Mouse (Mus musculus) limb, embryonic 13.5 days (tissue): ENCODE measurements at regions not wholly inside any gene's neighbourhood (a gene's known extent, or its start where the extent isn't known, plus 50 kb on each side); places are given as distances from the start of the nearest gene placed in this dataset.
A peak's percentile ranks its signal among the peaks of the same experiment; 100 is the strongest.

ENCODE experiments used
- ATAC-seq: fragments of 200-750 bp; cut with Nextera tagmentation; 2 replicates; pipeline ENCODE4 v1.8.0; 2017; ENCODE audit warnings: low read depth, moderate number of reproducible peaks, moderate TSS enrichment; ENCODE audit not compliant: low FRiP score
- H3K27ac ChIP-seq: fragments of 300-500 bp; sonication (generic); 2 replicates; pipeline ENCODE4 v1.5.1; 2015; ENCODE audit warnings: inconsistent platforms, mild to moderate bottlenecking, moderate library complexity
- H3K27me3 ChIP-seq: fragments of 300-500 bp; sonication (generic); 2 replicates; pipeline ENCODE4 v1.6.1; 2015; ENCODE audit warnings: mild to moderate bottlenecking, inconsistent platforms
- H3K36me3 ChIP-seq: fragments of 300-500 bp; sonication (generic); 2 replicates; pipeline ENCODE4 v1.6.1; 2015; ENCODE audit warnings: inconsistent platforms, mild to moderate bottlenecking, moderate library complexity
- H3K4me1 ChIP-seq: fragments of 300-500 bp; sonication (generic); 2 replicates; pipeline ENCODE4 v1.6.1; 2015; ENCODE audit warnings: inconsistent platforms
- H3K4me2 ChIP-seq: fragments of 300-500 bp; sonication (generic); replicated peaks from 2 replicates; pipeline ENCODE4 v1.6.1; 2015; ENCODE audit warnings: inconsistent platforms, mild to moderate bottlenecking, moderate library complexity
- H3K4me3 ChIP-seq: fragments of 300-500 bp; sonication (generic); 2 replicates; pipeline ENCODE4 v1.5.1; 2015; ENCODE audit warnings: moderate library complexity, mild to moderate bottlenecking, inconsistent platforms
- H3K9ac ChIP-seq: fragments of 300-500 bp; sonication (generic); 2 replicates; pipeline ENCODE4 v1.6.1; 2015; ENCODE audit warnings: mild to moderate bottlenecking, inconsistent platforms
- H3K9me3 ChIP-seq: fragments of 300-500 bp; sonication (generic); 2 replicates; pipeline ENCODE4 v1.6.1; 2016; ENCODE audit warnings: inconsistent platforms
- WGBS: fragments of 180-500 bp; shearing (Covaris S2); methylation state at CpG from one replicate; pipeline ENCODE4 v1.1.7; 2015; 5-methylcytosine and 5-hydroxymethylcytosine counted together

DNA sequence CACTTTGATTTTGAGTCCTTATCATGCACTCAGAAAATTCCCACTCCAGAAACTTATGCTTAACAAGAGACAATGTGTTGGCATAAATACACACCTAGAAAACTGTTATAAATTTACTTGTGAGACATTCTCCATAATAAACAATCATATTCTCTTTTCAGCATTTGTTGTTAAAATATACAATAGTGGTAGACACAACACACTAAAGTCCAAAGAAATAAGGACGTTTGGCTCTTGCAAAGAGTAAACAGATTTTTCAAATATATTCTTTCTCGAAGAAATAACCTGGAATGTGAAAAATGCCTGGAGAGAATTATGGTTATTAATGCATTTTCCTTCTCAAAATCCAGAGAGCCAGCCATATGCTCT lies 91.8 kb upstream of the Ddit4l start:
- Histone ChIP-seq H3K27ac (no peak overlapping the region), H3K9ac (no peak overlapping the region), H3K36me3 (no peaks in the 10 kb centered on the region), H3K4me3 (no peak overlapping the region), H3K27me3 (no peaks in the 10 kb centered on the region), H3K4me1 (peaks cover 16% of the 10 kb centered on the region), H3K9me3 (no peaks in the 10 kb centered on the region), H3K4me2 (no peak overlapping the region)
- WGBS, result 50% methylated on average over 2 of the region's 2 CpGs
- ATAC-seq, result no peak

DNA sequence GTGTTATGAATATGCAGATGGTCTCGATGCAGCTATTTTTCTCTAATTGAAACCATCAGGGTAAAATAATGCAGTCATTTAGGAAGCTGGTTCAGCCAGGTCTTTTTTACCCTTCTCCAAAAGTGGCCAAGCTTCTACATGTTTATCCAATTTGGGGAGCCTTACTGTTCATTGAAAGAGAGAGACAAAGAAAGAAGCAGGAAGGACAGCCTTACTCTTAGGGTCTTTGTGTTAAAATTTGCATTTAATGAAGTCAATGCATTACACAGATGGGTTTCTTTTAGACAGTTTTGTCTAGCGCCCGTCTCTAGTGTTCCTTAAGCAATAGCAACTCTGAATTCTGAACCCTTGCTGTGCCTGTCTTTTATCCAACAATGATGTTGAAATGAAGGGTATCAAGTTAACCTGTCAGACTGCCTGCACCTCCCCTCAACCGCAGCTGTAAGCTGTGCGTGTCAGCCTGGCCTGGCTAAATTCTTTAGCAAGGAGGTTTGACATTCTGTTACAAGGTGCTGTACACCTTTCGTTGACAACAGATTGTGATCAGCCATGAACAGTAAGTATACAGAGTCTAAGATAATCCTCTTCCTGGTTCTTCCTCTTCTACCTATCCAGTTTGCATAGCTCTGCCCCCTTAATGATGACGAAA lies 91.3 kb upstream of the Ddit4l start:
- H3K4me3 ChIP-seq, result no peak overlapping the region
- H3K36me3 ChIP-seq, result no peaks in the 10 kb centered on the region
- H3K27ac ChIP-seq, result no peak overlapping the region; the same call in 1 of the 2 replicates
- peaks cover 16% of the 10 kb centered on the region for H3K4me1 ChIP-seq
- H3K9me3 ChIP-seq, result no peaks in the 10 kb centered on the region
- 48% methylated on average over 7 of the region's 7 CpGs for WGBS
- no peak overlapping the region for H3K4me2 ChIP-seq
- peak; percentile 19; the same call in 1 of the 2 replicates for ATAC-seq
- no peak overlapping the region for H3K9ac ChIP-seq
- no peaks in the 10 kb centered on the region for H3K27me3 ChIP-seq

DNA sequence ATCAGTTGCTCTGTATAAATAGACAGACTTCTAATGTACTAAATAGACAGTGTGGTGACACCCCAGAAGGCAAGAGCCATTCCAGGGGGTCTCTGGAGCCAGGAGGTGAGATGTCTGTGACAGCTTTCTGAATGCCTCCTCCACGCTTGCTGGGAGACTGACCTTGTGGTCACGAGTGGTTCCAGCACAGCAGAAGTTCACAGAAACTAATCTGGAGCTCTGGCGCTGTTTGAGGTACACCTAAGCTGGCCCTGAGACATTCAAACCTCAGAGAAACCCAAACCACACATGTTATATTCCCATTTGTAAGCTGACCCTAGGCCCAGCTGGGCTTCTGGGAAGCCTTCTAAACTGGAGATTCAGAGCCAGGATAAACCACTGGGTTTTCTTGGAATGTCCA lies 79.7 kb upstream of the Ddit4l start:
- 55% methylated on average over 3 of the region's 3 CpGs for WGBS
- no peak for ATAC-seq
- Histone ChIP-seq H3K4me1 (no peaks in the 10 kb centered on the region), H3K4me3 (no peak overlapping the region), H3K36me3 (no peaks in the 10 kb centered on the region), H3K4me2 (no peak overlapping the region), H3K27me3 (0 out of 2 replicates have a peak, but pooled peaks cover 3% of the 10 kb centered on the region), H3K9ac (no peak overlapping the region), H3K27ac (no peak overlapping the region), H3K9me3 (no peaks in the 10 kb centered on the region)

DNA sequence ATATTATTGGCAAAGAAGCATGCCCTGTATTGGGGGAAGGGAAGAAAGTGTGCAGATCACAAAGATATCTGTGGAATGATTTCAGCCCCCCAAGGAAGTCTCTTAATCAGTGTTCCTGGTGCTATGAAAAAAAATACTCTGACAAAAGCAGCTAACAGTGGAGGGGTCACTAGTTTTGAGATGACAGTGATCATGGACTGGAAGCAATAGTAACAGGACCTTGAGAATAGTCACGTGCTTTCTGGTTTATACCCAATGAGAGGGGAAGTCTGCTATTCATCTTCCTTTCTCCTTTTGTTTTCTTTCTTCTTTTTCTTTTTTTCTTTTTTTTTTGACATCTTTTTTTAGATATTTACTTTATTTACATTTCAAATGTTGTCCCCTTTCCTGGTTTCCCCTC lies 79.1 kb upstream of the Ddit4l start:
- Histone ChIP-seq H3K27ac (no peak overlapping the region), H3K4me2 (no peak overlapping the region), H3K27me3 (0 out of 2 replicates have a peak, but pooled peaks cover 3% of the 10 kb centered on the region), H3K4me3 (no peak overlapping the region), H3K9me3 (no peaks in the 10 kb centered on the region), H3K4me1 (peaks cover under 1% of the 10 kb centered on the region), H3K9ac (no peak overlapping the region), H3K36me3 (no peaks in the 10 kb centered on the region)
- no peak for ATAC-seq
- 60% methylated on average over 1 of the region's 1 CpGs for WGBS

DNA sequence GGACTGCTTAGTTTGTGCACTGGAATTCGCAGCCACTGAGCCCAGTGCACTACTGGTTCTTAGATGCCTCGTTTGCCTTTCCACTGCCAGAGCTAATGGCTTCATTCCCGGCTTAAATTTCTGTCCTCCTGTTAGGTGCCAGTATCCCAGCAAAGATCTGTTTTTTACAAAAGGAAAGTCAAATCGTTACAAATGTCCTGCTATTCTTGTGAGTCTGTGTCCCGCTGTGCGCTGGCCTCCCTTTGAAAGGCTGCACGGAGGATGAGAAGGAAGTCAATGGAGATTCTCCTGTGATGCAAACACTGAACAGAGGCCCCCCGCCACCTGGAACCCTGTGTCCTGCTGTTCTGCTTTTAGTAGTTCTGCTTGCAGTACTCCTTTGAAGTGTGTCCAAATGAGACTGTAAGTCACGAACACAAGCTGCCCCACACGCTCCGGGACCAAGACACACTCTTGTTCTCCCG lies 74.0 kb upstream of the Ddit4l start:
- peak overlapping the region; percentile 10; the same call in 1 of the 2 replicates for H3K27ac ChIP-seq
- peak overlapping the region; percentile 58 for H3K4me2 ChIP-seq
- no peaks in the 10 kb centered on the region for H3K36me3 ChIP-seq
- H3K4me3 ChIP-seq, result peak overlapping the region; percentile 25
- WGBS, result 5% methylated on average over 12 of the region's 12 CpGs
- peaks cover 15% of the 10 kb centered on the region for H3K4me1 ChIP-seq
- ATAC-seq, result 0 out of 2 replicates have a peak, but pooled peaks have one; percentile 16
- H3K9ac ChIP-seq, result no peak overlapping the region
- H3K27me3 ChIP-seq, result no peaks in the 10 kb centered on the region
- H3K9me3 ChIP-seq, result no peaks in the 10 kb centered on the region

DNA sequence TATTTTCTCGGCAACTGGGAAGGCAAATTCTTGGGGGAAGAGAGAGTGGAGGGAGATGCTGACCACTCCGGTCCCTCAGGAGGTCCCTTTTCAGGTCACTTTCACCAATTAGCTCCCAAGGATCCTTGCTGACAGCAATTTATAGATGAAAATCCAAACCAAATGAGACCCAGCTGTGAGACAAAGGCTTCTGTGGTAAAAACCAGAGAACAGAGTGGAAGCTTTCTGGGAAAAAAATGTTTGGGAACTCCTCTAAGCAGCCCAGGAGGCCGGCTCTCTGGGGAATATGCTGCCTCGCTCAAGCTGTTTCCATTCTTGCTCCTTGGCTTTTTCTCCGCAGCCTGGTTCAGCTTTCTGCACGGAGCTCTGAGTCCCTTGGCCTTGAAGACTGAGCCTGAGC lies 73.5 kb upstream of the Ddit4l start:
- 0 out of 2 replicates have a peak, but pooled peaks have one; percentile 17 for ATAC-seq
- Histone ChIP-seq H3K36me3 (no peaks in the 10 kb centered on the region), H3K4me2 (peak overlapping the region; percentile 58), H3K9me3 (no peaks in the 10 kb centered on the region), H3K4me1 (peaks cover 17% of the 10 kb centered on the region), H3K9ac (no peak overlapping the region), H3K27me3 (no peaks in the 10 kb centered on the region), H3K27ac (peak overlapping the region; percentile 10; the same call in 1 of the 2 replicates), H3K4me3 (peak overlapping the region; percentile 25)
- 3% methylated on average over 6 of the region's 6 CpGs for WGBS

DNA sequence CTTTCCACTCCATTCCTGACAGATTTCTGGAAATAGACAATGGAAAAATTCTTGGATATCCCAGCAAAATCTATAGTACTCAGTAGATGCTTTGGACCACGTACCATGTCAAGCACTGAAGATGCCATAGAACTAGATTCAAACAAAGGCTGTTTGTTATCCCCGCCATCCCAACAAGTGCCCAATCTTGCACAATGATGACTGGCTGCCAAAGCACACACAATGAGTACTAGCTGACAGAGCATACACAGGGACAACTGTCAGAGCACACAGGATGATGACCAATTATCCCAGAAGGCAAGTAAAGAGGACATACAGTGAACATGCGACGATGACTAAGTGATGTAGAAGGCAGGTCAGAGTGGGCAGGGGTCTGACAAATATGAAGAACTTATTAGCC lies 70.7 kb upstream of the Ddit4l start:
- no peak overlapping the region for H3K4me2 ChIP-seq
- peaks cover 21% of the 10 kb centered on the region for H3K4me1 ChIP-seq
- no peak overlapping the region for H3K9ac ChIP-seq
- no peak for ATAC-seq
- no peak overlapping the region for H3K4me3 ChIP-seq
- no peak overlapping the region for H3K27ac ChIP-seq
- H3K27me3 ChIP-seq, result 0 out of 2 replicates have a peak, but pooled peaks cover 3% of the 10 kb centered on the region
- no peaks in the 10 kb centered on the region for H3K36me3 ChIP-seq
- H3K9me3 ChIP-seq, result no peaks in the 10 kb centered on the region
- 94% methylated on average over 4 of the region's 4 CpGs for WGBS

DNA sequence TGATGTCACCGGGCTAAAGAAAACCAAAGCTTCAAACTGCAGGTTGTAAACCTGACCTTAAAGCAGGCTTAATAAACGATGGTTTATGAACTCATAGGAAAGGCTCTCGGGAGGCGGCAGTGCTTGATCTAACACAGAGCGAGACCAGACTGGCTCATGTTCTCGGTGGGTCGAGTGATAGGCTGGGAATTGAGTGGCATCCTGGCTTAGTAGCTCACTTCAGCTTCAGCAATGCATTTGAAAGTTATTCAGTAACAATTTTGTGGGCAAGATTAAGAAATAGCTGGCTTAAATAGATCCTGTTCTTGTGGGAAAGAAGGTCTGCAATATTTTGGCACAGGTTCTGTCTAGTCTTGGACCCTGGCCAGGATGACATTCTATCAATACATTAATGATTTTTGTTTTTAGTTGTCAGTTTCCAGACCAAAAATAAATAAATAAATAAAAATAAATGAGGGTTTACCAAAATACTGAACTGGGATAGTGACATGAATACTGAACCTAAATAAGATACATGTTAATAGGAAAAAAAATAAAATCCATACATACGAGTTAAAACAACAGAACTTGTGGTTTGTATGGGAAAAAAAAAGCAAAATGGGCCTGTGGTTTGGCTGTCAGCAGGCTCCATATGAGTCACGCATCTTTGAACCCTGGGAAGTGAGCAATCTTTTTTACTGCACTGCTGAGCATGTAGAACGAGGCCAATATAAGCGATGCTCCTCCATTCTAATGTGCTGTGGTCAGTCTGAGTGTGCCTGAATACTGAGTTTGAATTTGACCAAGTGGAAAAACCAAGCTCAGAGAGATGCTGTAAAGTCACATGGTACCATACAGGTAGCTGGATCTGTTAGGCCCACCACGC lies 68.7 kb upstream of the Ddit4l start:
- Histone ChIP-seq H3K36me3 (no peaks in the 10 kb centered on the region), H3K27ac (no peak overlapping the region; the same call in 1 of the 2 replicates), H3K4me1 (peaks cover 16% of the 10 kb centered on the region), H3K9me3 (no peaks in the 10 kb centered on the region), H3K4me2 (no peak overlapping the region), H3K4me3 (no peak overlapping the region), H3K27me3 (peaks cover 5% of the 10 kb centered on the region; the same call in 1 of the 2 replicates), H3K9ac (no peak overlapping the region)
- peak; percentile 62 for ATAC-seq
- WGBS, result 32% methylated on average over 12 of the region's 12 CpGs

DNA sequence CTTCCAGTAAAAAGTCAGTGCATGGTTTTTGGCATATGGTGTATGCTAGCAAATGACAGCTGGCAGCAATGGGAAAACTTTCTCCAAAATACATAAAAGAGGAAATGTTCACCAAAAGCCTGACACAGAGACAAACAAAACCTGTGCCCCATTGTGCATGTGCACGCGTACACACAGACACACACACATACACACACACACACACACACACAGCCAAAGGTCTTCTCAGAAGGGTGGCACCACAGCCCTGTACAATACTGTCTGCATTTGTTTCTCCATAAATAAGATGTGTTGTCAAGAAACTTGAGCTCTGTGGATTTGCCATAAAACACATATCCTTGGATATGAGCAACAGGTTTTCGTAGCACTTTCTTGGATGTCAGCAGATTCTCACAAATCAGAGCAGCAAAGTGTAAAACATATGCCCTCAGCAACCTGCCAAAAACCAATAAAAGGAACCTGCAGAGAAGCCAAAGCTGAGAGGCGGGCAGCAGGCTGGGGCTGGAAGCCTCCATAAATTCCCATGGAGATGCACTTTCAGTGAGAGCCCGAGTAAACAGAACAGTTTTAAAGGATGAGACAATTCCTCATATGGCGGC lies 60.5 kb upstream of the Ddit4l start:
- Histone ChIP-seq H3K36me3 (no peaks in the 10 kb centered on the region), H3K9ac (no peak overlapping the region), H3K4me1 (peaks cover 32% of the 10 kb centered on the region), H3K9me3 (no peaks in the 10 kb centered on the region), H3K4me3 (no peak overlapping the region), H3K27me3 (peaks cover 8% of the 10 kb centered on the region), H3K27ac (peak overlapping the region; percentile 52; the same call in 1 of the 2 replicates), H3K4me2 (peak overlapping the region; percentile 30)
- WGBS, result 24% methylated on average over 6 of the region's 6 CpGs
- ATAC-seq, result peak; percentile 81

DNA sequence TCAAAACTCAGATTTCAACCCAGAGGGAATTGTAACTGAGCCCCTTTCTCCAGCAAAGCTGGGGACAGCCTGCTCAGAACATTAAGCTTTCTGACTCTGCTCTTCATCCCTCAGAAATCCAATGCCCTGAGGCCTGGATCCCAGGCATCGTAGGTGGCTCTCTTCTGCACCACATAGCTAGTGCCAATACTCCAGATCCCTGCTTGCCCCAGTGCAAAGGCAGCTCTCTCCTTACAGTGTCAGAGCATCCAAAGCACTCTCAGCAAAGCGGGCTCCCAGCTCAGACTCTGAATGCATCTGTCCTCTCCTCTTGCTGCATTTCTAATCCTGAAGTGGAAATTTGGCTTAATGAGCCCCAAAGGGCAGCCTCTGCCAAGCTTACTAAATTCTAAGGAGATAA lies 59.4 kb upstream of the Ddit4l start:
- H3K9ac ChIP-seq, result no peak overlapping the region
- peak overlapping the region; percentile 30; the same call in 1 of the 2 replicates for H3K4me2 ChIP-seq
- H3K9me3 ChIP-seq, result no peaks in the 10 kb centered on the region
- peaks cover 6% of the 10 kb centered on the region; the same call in 1 of the 2 replicates for H3K27me3 ChIP-seq
- 35% methylated on average over 2 of the region's 2 CpGs for WGBS
- H3K36me3 ChIP-seq, result no peaks in the 10 kb centered on the region
- no peak overlapping the region for H3K4me3 ChIP-seq
- H3K27ac ChIP-seq, result no peak overlapping the region
- H3K4me1 ChIP-seq, result peaks cover 32% of the 10 kb centered on the region
- ATAC-seq, result peak; percentile 39; the same call in 1 of the 2 replicates

DNA sequence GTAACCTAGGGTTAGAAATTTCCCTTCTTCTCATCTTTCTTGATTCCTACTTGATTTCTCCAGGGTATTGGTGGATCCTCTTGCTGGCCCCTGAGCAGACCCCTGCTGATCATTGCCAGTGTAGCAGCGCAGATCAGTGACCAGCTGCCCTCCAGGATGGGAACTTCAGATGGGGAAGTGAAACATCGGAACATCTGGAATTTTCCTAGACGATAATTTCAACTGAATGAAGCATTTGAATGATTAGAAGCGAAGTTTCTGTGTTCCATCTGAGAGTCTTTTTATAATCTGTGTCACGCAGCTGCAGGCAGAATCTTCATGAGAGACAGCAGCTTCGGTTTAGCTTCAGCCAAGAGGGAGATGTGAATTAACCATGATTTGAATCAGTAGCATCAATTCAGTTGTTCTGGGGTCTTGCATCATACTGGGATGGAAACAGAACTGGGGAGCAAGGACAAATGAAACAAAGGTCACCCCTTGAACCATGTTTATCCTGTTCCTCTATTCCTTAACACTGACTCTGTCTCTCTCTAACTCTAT lies 57.8 kb upstream of the Ddit4l start:
- 77% methylated on average over 6 of the region's 6 CpGs for WGBS

More for the DNA sequence above, 57.8 kb upstream of the Ddit4l start:
- no peaks in the 10 kb centered on the region for H3K9me3 ChIP-seq
- H3K36me3 ChIP-seq, result no peaks in the 10 kb centered on the region
- ATAC-seq, result no peak
- peaks cover 3% of the 10 kb centered on the region; the same call in 1 of the 2 replicates for H3K27me3 ChIP-seq
- no peak overlapping the region for H3K9ac ChIP-seq
- peaks cover 32% of the 10 kb centered on the region for H3K4me1 ChIP-seq
- no peak overlapping the region for H3K4me3 ChIP-seq
- H3K27ac ChIP-seq, result no peak overlapping the region
- no peak overlapping the region for H3K4me2 ChIP-seq
